Mouse (Mus musculus) liver, postnatal 0 days (tissue): ENCODE measurements around the gene Nod2. TPM values are rescaled to one million over a fixed set of nuclear protein-coding genes. Genes with fewer than 3 reads are reported as not detected.

Experiments used
- ATAC-seq: fragments of 200-750 bp; cut with Nextera tagmentation; 2 replicates; pipeline ENCODE4 v1.8.0; 2017; ENCODE audit warnings: mild to moderate bottlenecking, moderate library complexity
- DNase-seq: peaks from one replicate; pipeline ENCODE4 v3.0.0-alpha.2; 2016
- H3K27ac ChIP-seq: fragments of 300-500 bp; sonication (generic); 2 replicates; pipeline ENCODE4 v1.5.1; 2014; ENCODE audit warnings: antibody characterized with exemption, moderate library complexity, mild to moderate bottlenecking, low read depth
- H3K27me3 ChIP-seq: fragments of 300-500 bp; sonication (generic); 2 replicates; pipeline ENCODE4 v1.6.1; 2014; ENCODE audit warnings: low read length, control low read depth, mixed read lengths; ENCODE audit not compliant: insufficient read depth
- H3K36me3 ChIP-seq: fragments of 300-500 bp; sonication (generic); replicated peaks from 2 replicates; pipeline ENCODE4 v1.6.1; 2014; ENCODE audit warnings: mild to moderate bottlenecking, control low read depth, low read length, moderate library complexity, mixed read lengths; ENCODE audit not compliant: insufficient read depth
- H3K4me1 ChIP-seq: fragments of 300-500 bp; sonication (generic); 2 replicates; pipeline ENCODE4 v1.6.1; 2014; ENCODE audit warnings: antibody characterized with exemption, mild to moderate bottlenecking, control low read depth; ENCODE audit not compliant: insufficient read depth
- H3K4me2 ChIP-seq: fragments of 300-500 bp; sonication (generic); 2 replicates; pipeline ENCODE4 v1.6.1; 2014; ENCODE audit warnings: low read depth, mild to moderate bottlenecking, low read length, moderate library complexity, mixed read lengths
- H3K4me3 ChIP-seq: fragments of 300-500 bp; sonication (generic); 2 replicates; pipeline ENCODE4 v1.5.1; 2014; ENCODE audit warnings: low read depth, low read length
- H3K9ac ChIP-seq: fragments of 300-500 bp; sonication (generic); replicated peaks from 2 replicates; pipeline ENCODE4 v1.6.1; 2014; ENCODE audit warnings: mild to moderate bottlenecking, moderate library complexity
- H3K9me3 ChIP-seq: fragments of 300-500 bp; sonication (generic); 2 replicates; pipeline ENCODE4 v1.6.1; 2016; ENCODE audit warnings: mild to moderate bottlenecking, control low read depth, low read length, mixed read lengths
- CTCF ChIP-seq: sonication (generic); IDR thresholded peaks from 2 replicates; pipeline ENCODE4 v1.5.1; 2016; ENCODE audit warnings: antibody characterized with exemption, low read depth
- EP300 ChIP-seq: IDR thresholded peaks from 2 replicates; pipeline ENCODE4 v1.6.1; 2016; ENCODE audit warnings: antibody characterized with exemption, low read depth, mild to moderate bottlenecking
- WGBS: fragments of 180-500 bp; shearing (Covaris S2); extraction: QIAGEN DNeasy Blood & Tissue Kit; methylation state at CpG from one replicate; pipeline ENCODE4 v1.1.7; 2014; ENCODE audit not compliant: insufficient replicate concordance; 5-methylcytosine and 5-hydroxymethylcytosine counted together
- polyA plus RNA-seq: library from polyadenylated mRNA; unstranded; fragments of >200 nt; fragmentation: Nextera tagmentation; extraction: Ambion mirVana; gene quantifications from 2 replicates; pipeline ENCODE4 v1.2.1, GENCODE M21; 2015

The Nod2 gene
- polyA plus RNA-seq, 1 experiment from 2014 or later, result 0.07 TPM

GRCm38 (mm10) chr8:88668400-88669086 is 21.4 kb downstream of the Nod2 start:
- H3K36me3 ChIP-seq, result no peaks in the 10 kb centered on the region
- H3K4me1 ChIP-seq, result peaks cover 21% of the 10 kb centered on the region
- H3K4me3 ChIP-seq, result no peak overlapping the region
- ATAC-seq (peak; percentile 84), DNase-seq (peak; percentile 43)
- H3K9me3 ChIP-seq, result no peaks in the 10 kb centered on the region
- H3K27ac ChIP-seq, result peak overlapping the region; percentile 44; the same call in 1 of the 2 replicates
- H3K27me3 ChIP-seq, result no peaks in the 10 kb centered on the region
- no peak overlapping the region for H3K9ac ChIP-seq
- peak overlapping the region; percentile 1; the same call in 1 of the 2 replicates for H3K4me2 ChIP-seq
- WGBS, result 27% methylated on average over 8 of the region's 14 CpGs
- TF ChIP-seq CTCF, result no peak
- no peak for TF ChIP-seq EP300

- H3K9me3 ChIP-seq, result no peaks in the 10 kb centered on the region
- ATAC-seq (no peak), DNase-seq (no peak)
- H3K4me2 ChIP-seq, result no peak overlapping the region
- TF ChIP-seq EP300, result no peak
- peaks cover 20% of the 10 kb centered on the region for H3K4me1 ChIP-seq
- 82% methylated on average over 6 of the region's 6 CpGs for WGBS
- no peak overlapping the region for H3K4me3 ChIP-seq
- H3K27ac ChIP-seq, result no peak overlapping the region
- H3K27me3 ChIP-seq, result no peaks in the 10 kb centered on the region
- H3K9ac ChIP-seq, result no peak overlapping the region
- H3K36me3 ChIP-seq, result no peaks in the 10 kb centered on the region
These were observed 23.7 kb downstream of the Nod2 start for GRCm38 (mm10) chr8:88670782-88671181.

DNA sequence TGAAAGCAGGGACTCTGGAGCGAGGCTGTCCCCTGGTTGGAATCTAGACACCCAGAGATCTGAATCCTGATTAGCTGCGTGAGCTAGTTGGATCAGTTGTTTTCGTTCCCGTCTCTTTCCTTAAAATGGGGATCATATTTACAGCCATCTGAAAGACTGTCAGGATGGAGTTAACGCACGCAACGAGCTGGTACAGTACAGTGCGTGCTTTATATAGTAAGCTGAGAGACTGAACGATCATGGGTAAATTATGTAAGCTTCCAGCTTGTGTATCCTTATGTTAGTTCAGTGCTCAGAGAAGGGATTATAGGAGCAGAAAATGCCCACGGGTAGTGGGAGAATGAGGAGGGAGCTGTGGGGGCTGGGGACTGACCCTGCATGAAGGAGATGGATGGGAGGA is 24.5 kb downstream of the Nod2 start:
- H3K9ac ChIP-seq, result no peak overlapping the region
- H3K4me2 ChIP-seq, result no peak overlapping the region
- H3K4me3 ChIP-seq, result no peak overlapping the region
- WGBS, result 82% methylated on average over 10 of the region's 10 CpGs
- TF ChIP-seq EP300 (no peak), CTCF (no peak)
- H3K27me3 ChIP-seq, result no peaks in the 10 kb centered on the region
- peaks cover 12% of the 10 kb centered on the region for H3K4me1 ChIP-seq
- no peak overlapping the region for H3K27ac ChIP-seq
- ATAC-seq, result no peak
- no peak for DNase-seq
- H3K36me3 ChIP-seq, result no peaks in the 10 kb centered on the region
- no peaks in the 10 kb centered on the region for H3K9me3 ChIP-seq

GRCm38 (mm10) chr8:88673859-88674258 is 26.7 kb downstream of the Nod2 start:
- no peak for TF ChIP-seq CTCF
- TF ChIP-seq EP300, result no peak
- DNase-seq (no peak), ATAC-seq (no peak)
- no peaks in the 10 kb centered on the region for H3K9me3 ChIP-seq
- H3K36me3 ChIP-seq, result no peaks in the 10 kb centered on the region
- H3K4me1 ChIP-seq, result no peaks in the 10 kb centered on the region
- H3K4me2 ChIP-seq, result no peak overlapping the region
- 74% methylated on average over 5 of the region's 5 CpGs for WGBS
- H3K4me3 ChIP-seq, result no peak overlapping the region
- H3K27me3 ChIP-seq, result no peaks in the 10 kb centered on the region
- H3K27ac ChIP-seq, result no peak overlapping the region
- H3K9ac ChIP-seq, result no peak overlapping the region

DNA sequence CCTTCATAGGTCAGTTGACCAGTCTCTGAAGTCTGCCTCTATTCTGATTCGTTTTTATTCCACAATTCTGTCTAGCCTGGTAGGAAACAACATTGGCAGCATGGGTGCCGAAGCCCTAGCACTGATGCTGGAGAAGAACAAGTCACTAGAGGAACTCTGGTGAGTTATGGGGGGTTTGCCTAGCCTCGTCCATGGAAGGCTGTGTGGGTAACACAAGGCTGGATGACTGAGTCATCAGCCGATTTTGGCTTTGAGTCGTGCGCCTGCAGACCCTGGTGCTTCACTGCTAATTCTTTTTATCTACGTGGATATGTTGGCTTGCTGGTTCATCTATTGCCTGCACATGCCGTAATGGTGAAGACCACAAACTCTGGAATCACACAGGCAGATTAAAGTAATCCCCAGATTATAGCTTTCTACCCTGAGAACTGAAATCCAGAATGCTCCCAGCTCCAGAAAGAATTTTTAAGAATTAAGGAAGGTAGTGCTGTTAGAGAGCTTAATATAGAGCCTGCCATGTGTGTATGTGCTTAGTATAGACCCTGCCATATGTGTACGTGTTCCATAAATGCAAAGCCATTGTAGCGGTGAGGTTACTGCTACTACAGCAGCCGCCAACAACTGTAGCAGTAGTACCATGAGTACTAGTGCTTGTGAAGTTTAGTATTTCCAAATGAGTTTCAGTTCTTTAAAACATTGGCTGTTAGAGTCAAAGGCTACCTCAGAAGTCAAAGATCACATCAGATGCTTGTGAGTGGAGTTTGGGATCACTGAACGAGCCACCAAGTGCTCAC is 28.5 kb downstream of the Nod2 start:
- DNase-seq (no peak), ATAC-seq (no peak)
- Histone ChIP-seq H3K9ac (no peak overlapping the region), H3K27ac (no peak overlapping the region), H3K27me3 (no peaks in the 10 kb centered on the region), H3K9me3 (no peaks in the 10 kb centered on the region), H3K4me3 (no peak overlapping the region), H3K4me2 (no peak overlapping the region), H3K4me1 (no peaks in the 10 kb centered on the region), H3K36me3 (no peaks in the 10 kb centered on the region)
- 78% methylated on average over 12 of the region's 12 CpGs for WGBS
- no peak for TF ChIP-seq CTCF
- no peak for TF ChIP-seq EP300

DNA sequence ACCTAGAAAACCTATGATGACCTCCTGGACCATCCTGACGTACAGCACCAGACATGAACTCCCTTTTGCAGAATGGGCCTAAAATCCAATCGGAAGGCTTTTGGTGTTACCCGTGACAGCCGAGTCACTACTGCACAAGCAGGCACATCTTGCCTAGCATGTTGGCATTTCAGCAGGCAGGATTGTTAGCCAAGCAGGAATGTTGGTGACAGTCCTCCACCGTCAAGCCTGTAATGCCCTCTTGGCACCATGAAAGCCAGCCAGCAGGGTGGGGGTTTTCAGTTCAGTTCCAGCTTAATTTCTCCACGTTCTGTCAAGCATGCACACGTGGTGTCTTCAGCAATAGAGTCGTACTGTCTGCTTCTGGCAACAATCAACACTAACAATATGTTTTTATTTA is 30.0 kb downstream of the Nod2 start:
- Histone ChIP-seq H3K4me3 (no peak overlapping the region), H3K9ac (no peak overlapping the region), H3K4me2 (no peak overlapping the region), H3K27me3 (no peaks in the 10 kb centered on the region), H3K4me1 (no peaks in the 10 kb centered on the region), H3K27ac (no peak overlapping the region), H3K36me3 (no peaks in the 10 kb centered on the region), H3K9me3 (no peaks in the 10 kb centered on the region)
- ATAC-seq, result no peak
- WGBS, result 78% methylated on average over 8 of the region's 8 CpGs
- no peak for TF ChIP-seq EP300
- no peak for TF ChIP-seq CTCF
- no peak for DNase-seq
